Mouse (Mus musculus) Muller cell, postnatal 12 days (primary cell): ENCODE results near the gene Gm3173.
"Not testable (repeated sequence)": the region's sequence is repeated elsewhere in the genome, so short reads cannot be mapped to it uniquely, and the experiment has no call there.

Source experiments
- DNase-seq: peaks from one replicate; pipeline ENCODE4 v3.0.0-alpha.2; 2015; ENCODE audit errors: inconsistent ontology term

Gene Gm3173

GRCm38 (mm10) chr14:4430692-4431091, at the start of gene Gm3173:
Gene Gm3173, plus strand, starts transcription at chr14:4430992.
- DNase-seq: not testable (repeated sequence)

- DNase-seq: not testable (repeated sequence)
Measured at GRCm38 (mm10) chr14:4385606-4386005, 45.2 kb upstream of the Gm3173 start.

GRCm38 (mm10) chr14:4392841-4393530, 37.8 kb upstream of the Gm3173 start:
- not testable (repeated sequence) for DNase-seq

- DNase-seq: not testable (repeated sequence)
Measured at GRCm38 (mm10) chr14:4397226-4397625, 33.6 kb upstream of the Gm3173 start, which contains the start of gene Gm3159. Gene Gm3159, plus strand, starts transcription at chr14:4397526.

- DNase-seq: not testable (repeated sequence)
Measured at GRCm38 (mm10) chr14:4398624-4399023, 32.2 kb upstream of the Gm3173 start.

DNA sequence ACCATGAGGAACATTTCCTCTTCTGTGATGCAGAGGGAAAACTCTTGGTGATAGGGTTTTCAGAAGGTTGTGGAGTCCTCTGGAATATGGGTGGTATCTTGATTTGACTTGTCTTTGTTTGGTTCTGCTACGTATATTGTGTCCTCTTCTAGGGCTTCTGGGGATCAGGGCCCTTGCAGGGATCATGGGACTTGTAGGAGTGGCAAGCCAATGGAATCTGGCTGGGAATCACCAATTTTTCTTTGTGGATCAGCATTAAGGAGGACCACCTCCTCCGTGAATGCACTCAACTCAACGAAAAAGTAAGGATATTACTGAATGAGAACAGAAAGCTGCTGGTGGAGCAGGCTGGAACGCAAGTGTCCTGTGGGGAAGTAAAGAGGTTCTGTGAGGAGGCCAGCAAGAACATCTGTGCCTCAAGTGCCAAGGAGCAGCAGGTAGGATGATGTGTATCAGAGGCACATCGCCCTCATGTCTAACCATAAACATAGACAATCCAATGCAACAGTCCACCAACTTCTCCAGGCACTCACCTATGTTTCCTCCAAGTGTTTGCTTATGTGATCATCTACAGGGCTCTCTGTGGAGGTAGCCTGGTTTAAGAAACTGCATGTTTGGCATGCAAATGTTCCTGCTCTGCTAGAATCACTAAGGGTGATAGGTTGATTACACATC, 30.5 kb upstream of the Gm3173 start:
- DNase-seq: not testable (repeated sequence)

DNA sequence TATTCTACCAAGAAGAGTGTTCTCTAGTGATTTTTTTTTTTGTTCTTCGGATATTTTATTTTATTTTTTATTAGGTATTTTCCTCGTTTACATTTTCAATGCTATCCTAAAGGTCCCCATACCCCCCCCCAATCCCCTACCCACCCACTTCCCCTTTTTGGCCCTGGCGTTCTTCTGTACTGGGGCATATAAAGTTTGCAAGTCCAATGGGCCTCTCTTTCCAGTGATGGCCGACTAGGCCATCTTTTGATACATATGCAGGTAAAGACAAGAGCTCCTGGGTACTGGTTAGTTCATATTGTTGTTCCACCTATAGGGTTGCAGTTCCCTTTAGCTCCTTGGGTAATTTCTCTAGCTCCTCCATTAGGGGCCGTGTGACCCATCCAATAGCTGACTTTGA, 29.5 kb upstream of the Gm3173 start:
- DNase-seq: not testable (repeated sequence)

DNA sequence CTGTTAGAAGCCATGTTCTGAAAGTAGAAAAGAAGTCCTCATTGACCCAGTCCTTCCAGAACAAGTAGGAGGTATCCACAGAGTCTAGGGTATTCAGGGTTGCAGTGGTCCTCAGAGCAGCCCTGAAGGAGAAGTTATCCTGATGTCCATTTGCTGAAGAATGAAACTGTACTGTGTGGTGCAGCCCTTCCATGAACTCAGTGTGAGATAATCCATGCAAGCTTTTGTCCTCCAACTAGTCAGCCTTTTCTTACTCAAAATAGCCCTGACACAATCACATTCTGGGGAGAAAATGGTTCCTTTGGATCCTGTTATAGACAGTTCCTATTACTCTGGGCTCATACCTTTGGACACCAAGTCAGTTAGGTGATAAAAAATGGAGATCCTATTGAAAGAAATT, 27.0 kb upstream of the Gm3173 start:
- not testable (repeated sequence) for DNase-seq

GRCm38 (mm10) chr14:4409939-4410338, 20.9 kb upstream of the Gm3173 start:
- not testable (repeated sequence) for DNase-seq

DNA sequence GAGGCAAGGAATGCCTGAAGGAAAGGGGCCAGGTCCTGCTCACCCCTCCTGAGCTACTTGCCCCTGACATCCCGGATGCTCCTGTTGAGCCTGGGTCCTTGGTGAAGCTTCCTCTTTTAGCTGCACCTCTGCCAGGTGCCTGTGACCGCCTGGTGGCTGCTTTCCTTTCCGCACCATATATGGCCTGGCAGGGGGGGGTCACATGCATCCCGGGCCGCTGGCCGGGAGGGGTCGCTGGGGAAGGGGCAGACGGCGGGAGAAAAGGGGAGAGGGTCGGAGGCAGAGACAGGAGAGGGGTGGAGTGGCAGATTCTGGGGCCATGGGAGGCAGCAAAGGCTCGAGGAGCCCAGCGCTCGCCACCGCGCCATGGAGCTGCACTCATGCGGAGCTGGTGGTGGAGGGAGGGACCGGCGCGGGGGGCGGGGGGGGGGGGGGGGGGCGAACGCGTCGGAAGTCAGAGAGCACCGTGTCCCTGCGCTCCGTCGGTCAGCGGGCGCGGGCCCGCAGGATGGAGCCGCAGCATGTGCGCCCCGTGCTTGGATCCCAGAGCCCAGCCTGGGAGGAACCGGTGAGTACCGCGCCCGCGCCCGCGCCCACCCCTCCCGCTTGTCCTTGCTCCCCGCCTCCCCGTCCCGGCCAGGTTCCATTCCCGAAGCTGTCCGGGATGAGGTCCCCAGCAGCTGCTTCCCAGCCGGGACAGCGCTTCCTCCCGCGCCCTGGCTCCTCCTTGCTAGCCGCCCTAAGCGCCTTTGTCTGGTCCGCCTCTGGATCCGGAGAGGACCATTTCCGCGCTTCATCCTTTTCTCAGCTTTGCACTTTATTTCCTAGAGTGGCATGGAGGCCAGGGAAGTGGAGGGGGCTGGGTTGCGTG, 15.6 kb upstream of the Gm3173 start, which contains the start of gene Gm3164:
Gene Gm3164, plus strand, starts transcription at position 484 of the 871 bp plus-strand sequence.
- peak; percentile 1 for DNase-seq

DNA sequence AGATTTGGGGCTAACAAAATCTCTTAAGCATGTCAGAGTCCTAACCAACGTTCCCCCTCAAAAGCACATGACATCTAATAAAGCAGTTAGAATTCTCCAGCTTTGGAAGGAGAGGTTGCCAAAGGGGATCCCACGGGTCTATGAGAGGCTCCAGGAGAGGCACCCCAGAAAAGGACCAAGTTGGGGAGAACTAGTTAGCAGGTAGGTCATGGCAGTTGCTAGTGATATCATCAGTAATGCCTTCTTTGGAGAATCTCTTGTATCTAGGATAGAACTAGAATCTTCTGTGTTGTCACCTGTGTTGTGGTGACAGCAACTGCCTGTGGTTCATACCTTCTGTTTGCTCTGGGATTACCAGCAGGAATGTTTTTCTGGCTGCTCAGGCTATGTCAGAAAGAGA, 50.7 kb downstream of the Gm3173 start, which contains the start of gene Gm3182:
Gene Gm3182, plus strand, starts transcription at position 301 of the 400 bp plus-strand sequence.
- not testable (repeated sequence) for DNase-seq

GRCm38 (mm10) chr14:4499425-4499824, 68.6 kb downstream of the Gm3173 start:
- DNase-seq: peak; percentile 0

GRCm38 (mm10) chr14:4555105-4555504, 124.3 kb downstream of the Gm3173 start, which contains the start of gene Gm3047:
Gene Gm3047, plus strand, starts transcription at chr14:4555405.
- not testable (repeated sequence) for DNase-seq
